Mouse (Mus musculus) heart, embryonic 15.5 days (tissue): ENCODE results near the gene Fip1l1. TPM values are rescaled to one million over a fixed set of nuclear protein-coding genes. Genes with fewer than 3 reads are reported as not detected.

Source experiments
- ATAC-seq: fragments of 200-750 bp; cut with Nextera tagmentation; replicated peaks from 2 replicates; pipeline ENCODE4 v1.8.0; 2017; ENCODE audit warnings: low read depth, moderate TSS enrichment; ENCODE audit not compliant: insufficient number of reproducible peaks, insufficient read depth, low FRiP score
- H3K27ac ChIP-seq: fragments of 300-500 bp; sonication (generic); 2 replicates; pipeline ENCODE4 v1.5.1; 2015; ENCODE audit warnings: mild to moderate bottlenecking, inconsistent platforms
- H3K27me3 ChIP-seq: fragments of 300-500 bp; sonication (generic); 2 replicates; pipeline ENCODE4 v1.6.1; 2015; ENCODE audit warnings: inconsistent platforms
- H3K36me3 ChIP-seq: fragments of 300-500 bp; sonication (generic); 2 replicates; pipeline ENCODE4 v1.6.1; 2015; ENCODE audit warnings: mild to moderate bottlenecking, inconsistent platforms
- H3K4me1 ChIP-seq: fragments of 300-500 bp; sonication (generic); replicated peaks from 2 replicates; pipeline ENCODE4 v1.6.1; 2015; ENCODE audit warnings: inconsistent platforms
- H3K4me2 ChIP-seq: fragments of 300-500 bp; sonication (generic); 2 replicates; pipeline ENCODE4 v1.6.1; 2015; ENCODE audit warnings: inconsistent platforms, mild to moderate bottlenecking, moderate library complexity
- H3K4me3 ChIP-seq: fragments of 300-500 bp; sonication (generic); 2 replicates; pipeline ENCODE4 v1.5.1; 2015; ENCODE audit warnings: mild to moderate bottlenecking, inconsistent platforms
- H3K9ac ChIP-seq: fragments of 300-500 bp; sonication (generic); 2 replicates; pipeline ENCODE4 v1.6.1; 2015; ENCODE audit warnings: mild to moderate bottlenecking, inconsistent platforms
- H3K9me3 ChIP-seq: fragments of 300-500 bp; sonication (generic); replicated peaks from 2 replicates; pipeline ENCODE4 v1.6.1; 2016; ENCODE audit warnings: inconsistent platforms
- WGBS: fragments of 180-500 bp; shearing (Covaris S2); methylation state at CpG from one replicate; pipeline ENCODE4 v1.1.7; 2015; ENCODE audit warnings: mixed read lengths; 5-methylcytosine and 5-hydroxymethylcytosine counted together
- polyA plus RNA-seq: library from polyadenylated mRNA; unstranded; fragments of >200 nt; fragmentation: Nextera tagmentation; extraction: Ambion mirVana; gene quantifications from 2 replicates; pipeline ENCODE4 v1.2.1, GENCODE M21; 2015

Gene Fip1l1
- polyA plus RNA-seq: 55.3 and 57.7 TPM in 2 replicates

DNA sequence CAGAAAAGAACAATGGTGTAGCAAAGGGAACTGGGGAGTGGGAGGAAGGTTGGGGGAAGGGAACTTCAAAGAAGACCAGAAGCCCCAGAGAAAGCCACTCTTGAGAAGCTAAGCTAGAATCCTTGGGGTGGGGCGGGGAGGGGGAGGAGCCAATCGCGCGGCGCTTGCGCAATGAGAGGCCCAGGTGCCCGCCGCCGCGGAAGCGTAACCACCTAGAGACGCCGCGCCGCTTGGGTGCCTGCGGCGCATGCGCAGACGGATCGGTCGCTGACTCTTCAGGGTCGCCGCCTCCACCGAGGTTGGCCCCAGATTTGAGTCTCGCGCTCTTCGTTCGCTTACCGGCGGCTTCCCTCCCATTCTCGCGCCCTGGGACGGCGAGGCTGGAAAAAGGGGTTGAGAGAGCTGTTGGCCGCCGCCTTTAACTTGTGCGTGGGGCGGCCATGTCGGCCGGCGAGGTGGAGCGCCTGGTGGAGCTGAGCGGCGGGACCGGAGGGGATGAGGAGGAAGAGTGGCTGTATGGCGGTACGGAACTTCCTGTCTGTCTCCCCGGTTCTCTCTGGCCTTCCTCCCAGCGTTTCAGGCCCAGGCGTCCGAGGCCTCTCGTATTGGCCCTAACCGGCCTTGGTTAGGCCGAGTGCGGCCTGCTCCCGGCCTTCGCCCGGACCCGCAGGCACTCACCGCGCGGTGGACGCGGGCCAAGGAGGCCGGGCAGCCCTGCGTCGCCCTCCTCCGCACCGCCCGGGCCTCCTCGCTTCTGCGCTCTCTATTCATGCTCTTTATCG is at the start of gene Fip1l1:
Gene Fip1l1, plus strand, starts transcription at position 210 of the 782 bp plus-strand sequence.
- peak within 1 kb of the TSS; percentile 84 for H3K9ac ChIP-seq
- under 1% methylated on average over 73 of the region's 73 CpGs for WGBS
- peak; percentile 89 for ATAC-seq
- no peaks in the 10 kb centered on the region for H3K27me3 ChIP-seq
- H3K4me3 ChIP-seq: peak within 1 kb of the TSS; percentile 70
- H3K4me2 ChIP-seq: peak within 1 kb of the TSS; percentile 70
- peak within 1 kb of the TSS; percentile 97 for H3K27ac ChIP-seq
- peaks cover 25% of the 10 kb centered on the region for H3K4me1 ChIP-seq
- H3K9me3 ChIP-seq: no peaks in the 10 kb centered on the region
- 0 out of 2 replicates have a peak, but pooled peaks cover 11% of the 10 kb centered on the region for H3K36me3 ChIP-seq

DNA sequence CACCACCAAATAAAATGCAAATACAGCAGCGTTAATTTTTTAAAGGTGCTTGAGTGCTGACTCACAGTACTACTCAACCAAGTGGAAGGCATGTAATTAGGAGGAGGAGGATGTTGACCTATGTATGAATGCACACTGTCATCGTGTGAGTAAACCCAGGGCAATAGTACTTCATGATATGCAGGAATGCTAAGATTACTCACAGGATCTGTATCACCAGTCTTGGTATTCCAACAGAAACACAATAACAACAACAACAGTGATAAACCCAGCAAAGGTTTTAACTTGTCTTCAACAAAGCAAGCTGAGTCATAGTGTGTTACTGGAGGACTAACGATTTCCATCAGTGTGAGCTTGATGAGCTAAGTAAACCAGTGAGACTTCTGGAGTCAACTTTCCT is 42.5 kb upstream of the Fip1l1 start:
- ATAC-seq: no peak
- Histone ChIP-seq H3K9ac (no peak overlapping the region), H3K9me3 (no peaks in the 10 kb centered on the region), H3K27me3 (no peaks in the 10 kb centered on the region), H3K4me3 (no peak overlapping the region), H3K4me2 (no peak overlapping the region), H3K27ac (no peak overlapping the region), H3K4me1 (no peaks in the 10 kb centered on the region), H3K36me3 (no peaks in the 10 kb centered on the region)
- WGBS: 73% methylated on average over 3 of the region's 3 CpGs

DNA sequence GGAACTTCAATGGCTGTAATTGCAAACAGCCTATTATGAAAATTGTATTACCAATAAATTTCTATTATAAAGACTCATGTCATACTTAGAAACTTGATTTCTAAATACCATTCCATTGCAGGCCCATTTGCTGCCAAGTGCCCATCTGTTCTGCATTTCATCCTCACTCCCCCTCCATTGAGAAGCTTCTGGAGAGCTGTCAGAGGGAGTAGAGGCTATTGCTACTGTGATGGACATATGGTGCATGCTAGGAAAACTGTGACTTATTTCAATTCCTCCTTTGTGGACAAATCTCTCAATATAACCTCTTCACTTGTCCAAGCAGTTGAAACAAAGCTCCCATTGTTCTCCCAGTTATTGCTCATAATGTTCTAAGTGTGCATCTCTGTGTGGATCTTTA is 23.6 kb upstream of the Fip1l1 start:
- H3K9me3 ChIP-seq: no peaks in the 10 kb centered on the region
- no peaks in the 10 kb centered on the region for H3K4me1 ChIP-seq
- H3K27me3 ChIP-seq: no peaks in the 10 kb centered on the region
- H3K36me3 ChIP-seq: no peaks in the 10 kb centered on the region
- no peak overlapping the region for H3K4me3 ChIP-seq
- no peak for ATAC-seq
- H3K9ac ChIP-seq: no peak overlapping the region
- no peak overlapping the region for H3K27ac ChIP-seq
- no peak overlapping the region for H3K4me2 ChIP-seq

DNA sequence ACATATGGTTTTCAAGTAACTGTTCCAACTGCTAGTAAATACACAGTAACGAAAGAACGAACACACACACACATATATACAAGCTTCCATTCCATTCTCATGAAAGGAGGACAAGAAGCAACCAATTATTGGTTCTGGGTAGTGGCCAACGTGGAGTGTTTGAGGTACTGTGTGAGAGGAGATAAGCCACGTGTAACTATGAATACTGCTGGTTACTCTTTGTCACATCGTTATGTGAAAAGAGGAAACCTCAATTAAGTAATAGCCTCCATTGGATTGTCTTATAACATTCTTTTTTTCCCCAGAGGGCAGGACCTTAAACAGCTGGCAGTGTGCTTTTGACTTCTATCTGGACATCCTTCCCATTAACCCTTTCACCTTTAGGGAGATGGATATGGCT is 8.2 kb upstream of the Fip1l1 start:
- Histone ChIP-seq H3K9me3 (no peaks in the 10 kb centered on the region), H3K9ac (no peak overlapping the region), H3K4me1 (peaks cover 14% of the 10 kb centered on the region), H3K36me3 (no peaks in the 10 kb centered on the region), H3K27me3 (no peaks in the 10 kb centered on the region), H3K4me3 (no peak overlapping the region), H3K4me2 (no peak overlapping the region), H3K27ac (no peak overlapping the region)
- 76% methylated on average over 5 of the region's 5 CpGs for whole genome bisulfite sequencing
- no peak for ATAC-seq

DNA sequence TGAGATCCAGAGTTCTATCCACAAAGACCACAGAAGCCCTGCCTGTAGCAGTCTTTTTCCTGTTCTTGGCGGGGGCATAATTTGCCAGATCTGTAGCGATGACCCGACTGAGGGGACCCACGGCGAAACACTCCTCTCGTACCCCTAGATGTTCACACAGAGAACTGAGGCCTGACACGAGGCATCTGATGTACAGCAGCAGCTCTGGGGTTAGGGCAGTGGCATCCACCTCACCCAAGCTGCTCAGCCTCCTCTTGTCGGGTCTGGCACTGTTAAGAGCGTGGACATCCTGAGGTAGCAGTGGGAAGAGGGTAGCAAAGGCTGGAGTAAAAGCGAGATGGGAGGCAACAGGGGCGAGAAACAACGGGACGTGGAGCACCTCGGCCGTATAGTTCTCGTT is 4.5 kb upstream of the Fip1l1 start:
- ATAC-seq: no peak
- peak overlapping the region; percentile 87 for H3K4me3 ChIP-seq
- no peaks in the 10 kb centered on the region for H3K27me3 ChIP-seq
- peaks cover 20% of the 10 kb centered on the region for H3K4me1 ChIP-seq
- peak overlapping the region; percentile 67 for H3K9ac ChIP-seq
- H3K9me3 ChIP-seq: no peaks in the 10 kb centered on the region
- H3K4me2 ChIP-seq: peak overlapping the region; percentile 97
- no peaks in the 10 kb centered on the region for H3K36me3 ChIP-seq
- WGBS: 18% methylated on average over 16 of the region's 16 CpGs
- no peak overlapping the region for H3K27ac ChIP-seq

DNA sequence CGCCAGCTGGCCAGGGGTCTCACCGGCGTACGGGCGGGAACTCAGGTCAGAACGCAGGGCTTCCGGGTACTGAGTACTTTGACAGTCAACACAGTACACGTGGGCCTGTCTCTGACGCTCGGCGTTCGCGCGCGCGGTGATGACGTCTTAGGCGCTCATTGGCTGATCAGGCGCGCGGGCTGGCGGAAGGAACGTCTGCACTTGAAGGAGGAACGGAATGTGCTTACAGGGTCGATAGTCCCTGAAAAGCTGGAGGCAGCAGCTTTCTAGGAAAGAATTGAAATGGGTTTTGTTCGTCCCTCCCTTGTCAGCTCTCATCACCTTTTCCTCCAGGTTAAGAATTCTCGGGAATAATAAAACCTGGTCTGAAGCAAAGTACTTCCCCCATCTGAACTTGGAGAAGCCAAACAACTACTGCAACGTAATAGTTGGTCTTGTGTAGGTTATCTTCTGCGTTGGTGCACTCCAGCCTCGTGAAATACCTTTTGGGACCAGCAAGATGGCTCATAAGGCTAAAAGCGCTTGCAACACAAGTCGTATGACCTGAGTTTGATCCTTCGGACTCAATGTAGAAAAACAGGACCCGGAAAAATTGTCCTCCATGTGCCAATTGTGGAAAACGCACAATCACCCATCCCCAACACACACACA is 3.5 kb upstream of the Fip1l1 start, which contains the start of gene Scfd2:
Gene Scfd2, minus strand, starts transcription at position 130 of the 651 bp plus-strand sequence.
- 6% methylated on average over 35 of the region's 35 CpGs for WGBS

DNA sequence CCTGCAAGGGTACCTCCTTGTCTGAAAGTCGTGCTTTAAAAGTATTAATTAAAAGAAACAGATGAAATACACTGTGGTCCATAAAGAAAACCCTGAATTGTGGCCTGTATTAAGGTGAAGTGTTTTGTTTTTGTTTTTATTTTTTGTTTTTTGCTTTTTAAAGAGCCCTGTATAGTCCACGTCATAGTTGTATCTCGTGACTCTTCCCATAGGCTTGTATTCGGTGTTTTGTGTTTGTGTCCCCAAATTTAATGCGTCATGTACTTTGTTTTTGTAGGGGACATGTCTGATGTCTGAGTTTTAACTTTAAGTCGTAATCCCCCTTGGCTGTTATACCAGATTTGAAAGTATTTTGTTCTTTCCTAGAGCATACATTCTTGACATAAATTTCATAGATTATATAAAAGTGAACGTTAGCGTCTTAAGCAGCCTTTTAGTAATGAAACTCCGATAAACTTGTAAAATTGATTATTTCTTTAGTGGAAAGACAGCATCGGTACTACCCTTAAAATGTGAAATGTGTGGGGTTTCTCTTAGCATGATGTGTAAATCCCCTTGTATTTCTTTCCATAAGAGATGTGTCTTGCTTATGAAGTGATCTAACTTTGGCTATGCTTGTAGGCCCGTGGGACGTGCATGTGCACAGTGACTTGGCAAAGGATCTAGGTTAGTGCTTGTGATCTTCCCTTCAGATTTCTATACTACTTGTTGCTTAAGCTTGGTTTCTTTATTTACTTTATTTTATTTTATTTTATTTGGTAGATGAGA is 1.1 kb downstream of the Fip1l1 start:
- peak overlapping the region; percentile 70 for H3K4me3 ChIP-seq
- no peaks in the 10 kb centered on the region for H3K27me3 ChIP-seq
- peak overlapping the region; percentile 97 for H3K27ac ChIP-seq
- WGBS: 36% methylated on average over 12 of the region's 12 CpGs
- H3K36me3 ChIP-seq: 0 out of 2 replicates have a peak, but pooled peaks cover 13% of the 10 kb centered on the region
- peaks cover 17% of the 10 kb centered on the region for H3K4me1 ChIP-seq
- peak overlapping the region; percentile 70 for H3K4me2 ChIP-seq
- no peaks in the 10 kb centered on the region for H3K9me3 ChIP-seq
- peak overlapping the region; percentile 84 for H3K9ac ChIP-seq
- no peak for ATAC-seq

More for the DNA sequence above, 3.5 kb upstream of the Fip1l1 start, which contains the start of gene Scfd2:
- Histone ChIP-seq H3K36me3 (no peaks in the 10 kb centered on the region), H3K27me3 (no peaks in the 10 kb centered on the region), H3K27ac (peak within 1 kb of the TSS; percentile 77), H3K4me2 (peak within 1 kb of the TSS; percentile 97), H3K4me3 (peak within 1 kb of the TSS; percentile 87), H3K4me1 (peaks cover 26% of the 10 kb centered on the region), H3K9me3 (no peaks in the 10 kb centered on the region), H3K9ac (peak within 1 kb of the TSS; percentile 67)
- ATAC-seq: peak; percentile 83

DNA sequence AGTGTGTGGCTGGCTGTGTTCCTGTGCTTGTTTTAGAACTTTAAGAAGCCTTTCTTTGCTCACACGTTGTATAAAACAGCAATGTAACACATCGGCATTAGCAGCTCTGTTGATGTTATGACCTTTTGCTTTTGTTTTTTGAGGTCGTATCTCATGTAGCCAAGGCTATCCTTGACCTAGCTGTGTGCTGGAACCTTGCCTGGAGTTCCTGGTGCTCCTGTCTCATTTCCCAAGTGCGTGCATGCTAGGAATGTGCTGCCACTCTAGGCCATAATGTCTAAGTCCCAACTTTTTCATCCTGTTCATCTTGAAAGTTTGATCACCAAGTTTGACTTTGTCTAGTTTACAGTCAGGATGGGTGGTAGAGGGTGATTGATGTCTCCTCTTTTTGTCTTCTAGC is 10.4 kb downstream of the Fip1l1 start:
- H3K9me3 ChIP-seq: no peaks in the 10 kb centered on the region
- H3K36me3 ChIP-seq: peaks cover 53% of the 10 kb centered on the region
- whole genome bisulfite sequencing: 88% methylated on average over 4 of the region's 4 CpGs
- no peaks in the 10 kb centered on the region for H3K27me3 ChIP-seq
- no peak for ATAC-seq
- no peak overlapping the region for H3K4me3 ChIP-seq
- no peak overlapping the region for H3K27ac ChIP-seq
- no peak overlapping the region for H3K4me2 ChIP-seq
- H3K9ac ChIP-seq: no peak overlapping the region
- no peaks in the 10 kb centered on the region for H3K4me1 ChIP-seq

DNA sequence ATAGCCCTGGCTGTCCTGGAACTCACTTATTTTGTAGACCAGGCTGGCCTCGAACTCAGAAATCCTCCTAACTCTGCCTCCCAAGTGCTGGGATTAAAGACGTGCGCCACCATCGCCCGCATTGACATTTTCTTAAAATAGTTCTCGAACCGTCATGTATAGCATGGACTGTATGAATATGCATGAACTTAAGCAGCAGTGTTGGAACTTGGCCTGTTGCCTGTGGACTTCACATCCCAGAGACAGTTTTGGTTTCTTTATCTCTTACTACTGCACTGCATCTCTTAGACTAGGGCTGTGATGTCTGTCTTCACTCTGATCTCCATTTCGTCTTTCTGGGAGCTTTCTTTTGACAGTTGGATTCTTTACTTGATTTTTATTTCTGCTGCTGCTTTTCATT is 14.3 kb downstream of the Fip1l1 start:
- Histone ChIP-seq H3K4me3 (no peak overlapping the region), H3K4me2 (no peak overlapping the region), H3K4me1 (no peaks in the 10 kb centered on the region), H3K36me3 (peaks cover 46% of the 10 kb centered on the region), H3K27me3 (no peaks in the 10 kb centered on the region), H3K9ac (no peak overlapping the region), H3K9me3 (no peaks in the 10 kb centered on the region), H3K27ac (no peak overlapping the region)
- 82% methylated on average over 8 of the region's 8 CpGs for WGBS
- no peak for ATAC-seq

DNA sequence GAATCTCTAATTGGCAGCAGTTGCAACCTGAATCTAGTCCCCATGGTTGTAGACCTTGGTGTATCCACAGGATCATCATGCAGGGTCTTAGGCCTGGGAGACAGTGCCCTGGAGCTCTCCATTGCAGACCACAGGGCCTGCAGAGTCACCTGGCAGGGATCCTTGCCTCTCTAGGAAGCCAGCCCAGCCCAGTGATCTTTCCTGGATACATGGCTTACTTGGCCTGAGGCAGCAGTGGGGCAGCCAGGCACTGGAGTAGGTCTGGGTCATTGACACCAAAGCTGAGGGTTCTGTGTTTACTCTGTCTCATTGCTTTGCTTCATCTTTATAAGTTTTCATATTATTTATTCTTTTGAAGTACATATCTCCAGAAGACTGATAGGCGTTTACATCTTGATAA is 25.9 kb downstream of the Fip1l1 start:
- Histone ChIP-seq H3K4me3 (no peak overlapping the region), H3K36me3 (peaks cover 42% of the 10 kb centered on the region), H3K9ac (no peak overlapping the region), H3K27ac (no peak overlapping the region), H3K27me3 (no peaks in the 10 kb centered on the region), H3K4me2 (no peak overlapping the region), H3K4me1 (peaks cover 5% of the 10 kb centered on the region; the same call in 1 of the 2 replicates), H3K9me3 (no peaks in the 10 kb centered on the region)
- ATAC-seq: no peak
- 94% methylated on average over 1 of the region's 1 CpGs for WGBS

DNA sequence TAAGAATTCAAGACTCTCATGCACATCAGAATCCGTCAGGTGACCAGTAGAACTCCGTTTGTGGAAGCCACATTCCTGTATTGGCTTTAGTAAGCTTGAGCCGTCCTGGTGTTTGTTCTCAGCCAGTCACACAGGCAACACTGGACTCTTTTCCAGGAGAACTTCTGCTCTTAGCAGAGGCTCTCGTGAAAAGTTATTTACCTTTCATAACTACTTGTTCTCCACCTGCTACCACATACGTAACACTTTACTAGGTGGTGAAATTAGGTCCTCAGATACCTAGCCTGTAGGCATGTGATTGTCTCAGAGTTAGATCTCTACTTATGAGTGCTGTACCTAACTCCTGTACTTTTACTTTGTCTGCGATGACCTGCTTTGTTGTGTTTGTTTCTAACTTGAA is 36.5 kb downstream of the Fip1l1 start:
- no peak for ATAC-seq
- H3K4me2 ChIP-seq: no peak overlapping the region
- no peaks in the 10 kb centered on the region for H3K27me3 ChIP-seq
- no peak overlapping the region for H3K4me3 ChIP-seq
- no peaks in the 10 kb centered on the region for H3K4me1 ChIP-seq
- H3K9ac ChIP-seq: no peak overlapping the region
- no peaks in the 10 kb centered on the region for H3K9me3 ChIP-seq
- 81% methylated on average over 6 of the region's 6 CpGs for WGBS
- peaks cover 28% of the 10 kb centered on the region for H3K36me3 ChIP-seq
- no peak overlapping the region for H3K27ac ChIP-seq
